Mouse (Mus musculus) liver, adult (tissue): ENCODE results near the gene Ube2d3.

Experiments used
- GATA4 ChIP-seq: IDR thresholded peaks from 2 replicates; pipeline ENCODE4 v1.6.1; 2014; ENCODE audit warnings: mild to moderate bottlenecking, low read length; ENCODE audit not compliant: insufficient replicate concordance

The Ube2d3 gene

DNA sequence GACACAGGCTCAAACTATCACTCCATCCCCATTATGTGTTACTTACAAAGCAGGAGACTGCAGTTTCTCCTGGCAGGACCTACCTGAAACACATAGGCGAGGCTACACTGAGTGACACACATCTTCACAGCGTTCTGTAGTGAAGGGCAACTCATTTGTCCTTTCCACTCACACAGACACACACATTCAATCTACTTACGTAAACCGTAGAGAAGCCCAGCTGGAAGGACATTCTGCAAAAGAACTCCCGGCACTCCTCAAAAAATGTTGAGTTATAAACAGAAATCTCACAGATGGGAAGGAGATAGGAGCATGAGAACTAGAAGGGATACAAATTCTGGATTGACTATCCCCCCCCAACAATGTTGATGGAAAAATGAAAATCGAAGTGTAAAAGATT lies 38.3 kb downstream of the Ube2d3 start:
- TF ChIP-seq GATA4: no peak

DNA sequence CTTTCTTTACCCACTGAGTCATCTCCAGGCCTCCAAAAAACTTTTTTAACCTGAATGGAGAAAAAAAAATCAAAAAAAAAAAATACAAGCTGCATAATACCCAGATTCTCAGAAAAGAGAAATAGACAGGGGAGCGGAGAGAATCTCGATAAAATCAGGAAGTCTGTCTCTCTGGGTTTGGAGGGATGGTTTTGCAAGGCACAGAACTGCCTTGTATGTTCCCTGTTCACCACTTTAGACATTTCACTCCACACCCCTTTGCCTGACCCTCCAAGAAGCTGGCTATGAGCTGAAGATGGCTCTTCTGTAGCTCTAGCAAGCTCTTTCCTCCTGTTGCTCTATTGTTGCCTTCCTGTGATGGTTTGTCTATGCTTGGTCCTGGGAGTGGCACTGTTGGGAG lies 39.0 kb downstream of the Ube2d3 start:
- no peak for TF ChIP-seq GATA4

- TF ChIP-seq GATA4: no peak
These were observed 42.8 kb downstream of the Ube2d3 start for GRCm38 (mm10) chr3:135480767-135481166.

DNA sequence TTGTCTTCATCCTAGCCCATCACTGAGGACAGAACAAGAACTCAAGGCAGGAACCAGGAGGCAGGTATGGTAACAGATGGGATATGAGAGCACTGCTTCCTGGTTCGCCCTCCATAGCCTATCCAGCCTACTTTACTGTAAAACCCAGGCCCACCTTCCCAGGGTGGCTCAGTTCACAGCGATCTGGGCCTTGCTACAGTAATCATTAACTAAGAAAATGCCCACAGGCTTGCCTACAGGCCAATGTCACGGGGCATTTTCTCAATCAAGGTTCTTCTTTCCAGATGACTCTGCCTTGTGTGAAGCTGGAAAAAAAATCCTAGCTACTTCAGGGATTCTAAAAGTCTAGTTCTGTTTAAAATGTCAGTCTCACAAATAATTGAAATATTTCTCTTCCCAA lies 43.7 kb downstream of the Ube2d3 start:
- no peak for TF ChIP-seq GATA4

DNA sequence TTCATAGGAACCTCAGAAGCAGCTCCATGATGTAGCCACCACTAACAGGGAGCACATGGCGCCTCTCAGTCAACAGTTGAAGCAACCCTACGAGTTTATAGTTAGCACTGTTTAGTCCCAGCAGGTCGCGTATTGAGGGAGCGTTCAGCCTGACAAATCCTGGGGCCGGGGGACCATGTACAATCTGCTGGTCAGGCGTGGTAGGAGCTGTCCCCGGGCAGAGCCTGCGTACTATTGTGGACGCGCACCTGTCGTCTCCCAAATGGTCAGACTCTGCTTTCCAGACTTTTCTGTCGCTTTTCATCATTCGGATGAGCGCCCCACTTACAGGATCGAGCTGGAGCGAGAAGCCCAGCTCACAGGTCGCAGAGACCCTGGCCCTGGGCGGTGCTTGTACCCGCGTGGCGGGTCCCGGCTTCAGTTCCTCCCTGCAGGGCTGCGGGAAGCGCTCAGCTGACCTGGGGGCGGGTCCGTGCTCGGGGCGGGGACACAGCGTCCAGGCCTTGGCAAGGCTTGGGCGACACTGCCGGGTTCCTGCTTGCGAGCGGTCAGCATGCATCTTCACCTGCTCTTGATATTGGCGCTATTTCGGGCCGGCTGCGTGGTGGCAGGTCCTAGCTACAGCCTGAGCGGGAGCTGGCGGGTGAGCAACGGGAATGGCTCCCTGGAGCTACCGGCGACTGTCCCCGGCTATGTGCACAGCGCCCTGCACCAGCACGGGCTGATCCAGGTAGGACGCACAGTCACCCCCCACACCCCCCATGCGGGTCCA lies 47.4 kb downstream of the Ube2d3 start, which contains the start of gene Manba:
Gene Manba (plus strand): TSS at position 484 of the 772 bp plus-strand sequence.
- no peak for TF ChIP-seq GATA4

GRCm38 (mm10) chr3:135485900-135486241 lies 47.9 kb downstream of the Ube2d3 start:
- no peak for TF ChIP-seq GATA4

- no peak for TF ChIP-seq GATA4
These were observed 48.4 kb downstream of the Ube2d3 start for GRCm38 (mm10) chr3:135486351-135486750.

- no peak for TF ChIP-seq GATA4
These were observed 49.9 kb downstream of the Ube2d3 start for GRCm38 (mm10) chr3:135487803-135488202.

DNA sequence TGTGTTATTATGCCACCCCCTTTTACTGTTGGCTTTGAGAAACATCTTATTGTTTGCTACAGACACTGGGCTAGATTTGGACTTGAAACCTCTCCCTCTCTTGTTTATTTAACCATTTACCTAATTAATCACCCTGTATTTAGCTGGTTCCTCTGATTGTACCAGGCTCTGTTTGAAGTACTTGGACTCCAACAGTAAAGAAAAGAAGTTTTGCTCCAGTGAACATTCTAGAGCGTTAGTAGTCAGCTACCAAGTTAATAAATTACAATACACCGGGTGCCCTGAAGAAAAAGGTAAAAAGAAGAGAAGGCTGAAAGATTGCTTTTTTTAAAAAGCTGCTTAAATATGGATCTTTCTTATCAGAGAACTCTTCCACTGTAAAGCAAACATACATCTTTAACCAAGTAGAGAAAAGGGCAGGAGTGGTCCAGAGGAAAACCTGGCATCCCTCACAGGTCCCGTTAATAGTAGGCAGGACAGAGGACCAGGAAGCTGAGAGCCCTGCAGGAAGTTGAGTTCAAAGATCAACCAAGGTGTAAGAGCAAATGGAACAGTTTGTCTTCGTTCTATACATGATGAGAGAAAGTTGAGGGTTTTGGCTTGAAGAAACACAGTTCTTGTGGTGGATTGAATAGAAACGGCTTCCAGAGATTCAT lies 52.0 kb downstream of the Ube2d3 start:
- no peak for TF ChIP-seq GATA4

DNA sequence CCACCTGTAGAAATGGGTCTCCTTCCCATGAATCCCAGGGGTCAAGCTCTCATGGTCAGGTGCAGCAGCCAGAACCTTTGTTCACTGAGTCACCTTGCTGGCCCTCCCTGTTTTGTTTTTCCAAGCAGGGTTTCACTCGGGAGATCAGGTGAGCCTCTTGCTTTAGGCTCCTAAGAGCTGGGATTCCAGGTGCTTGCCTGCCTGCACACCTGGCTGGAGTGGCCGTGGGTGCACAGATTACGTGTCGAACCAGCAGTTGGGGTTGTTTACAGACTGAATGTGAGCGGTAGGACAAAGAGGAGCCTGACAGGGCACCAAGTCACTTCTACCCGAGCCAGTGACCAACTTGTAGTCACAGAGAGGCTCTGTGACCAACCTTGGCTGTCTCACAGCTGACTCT lies 53.2 kb downstream of the Ube2d3 start:
- TF ChIP-seq GATA4: no peak

DNA sequence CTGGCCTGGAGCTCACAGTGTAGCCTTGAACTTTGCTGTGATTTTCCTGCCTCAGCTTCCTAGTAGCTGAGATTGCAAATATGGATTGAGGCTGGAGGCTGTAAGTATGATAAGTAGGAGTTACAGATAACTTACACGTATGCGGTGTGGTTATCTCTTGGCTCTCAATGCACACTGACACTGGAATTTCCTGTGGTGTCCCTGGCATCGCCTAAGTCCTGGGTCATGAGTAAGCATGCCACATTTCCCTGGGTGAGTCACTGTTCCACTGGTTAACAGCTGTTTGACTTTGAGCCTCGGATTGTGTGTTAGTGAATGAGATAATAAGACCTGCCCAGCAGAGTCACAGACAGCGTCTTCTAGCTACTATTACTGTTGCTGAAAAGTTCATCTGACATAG lies 60.9 kb downstream of the Ube2d3 start:
- TF ChIP-seq GATA4: peak; percentile 85; the same call in 1 of the 2 replicates

GRCm38 (mm10) chr3:135503160-135503559 lies 65.2 kb downstream of the Ube2d3 start:
- no peak for TF ChIP-seq GATA4

GRCm38 (mm10) chr3:135505369-135505909 lies 67.5 kb downstream of the Ube2d3 start:
- no peak for TF ChIP-seq GATA4

- TF ChIP-seq GATA4: no peak
These were observed 68.0 kb downstream of the Ube2d3 start for GRCm38 (mm10) chr3:135505916-135506482.

DNA sequence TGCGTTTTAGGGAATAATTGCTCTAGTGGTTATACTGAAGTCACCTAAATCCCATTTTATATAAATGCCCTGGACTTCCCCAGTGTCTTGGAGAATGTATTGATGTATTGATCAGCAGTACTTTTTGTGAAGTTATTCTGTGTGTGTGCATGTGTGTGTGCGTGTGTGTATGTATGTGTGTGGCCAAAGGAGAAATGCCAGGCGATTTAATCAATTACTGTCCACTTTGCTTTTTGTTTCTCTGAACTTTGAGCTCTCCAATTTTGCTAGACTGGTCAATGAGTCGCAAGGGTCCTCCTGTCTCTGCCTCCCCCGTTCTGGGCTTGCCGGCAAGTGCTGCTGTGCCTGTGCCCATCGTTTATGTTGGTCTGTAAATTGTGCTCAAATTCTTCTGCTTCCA lies 69.6 kb downstream of the Ube2d3 start:
- TF ChIP-seq GATA4: no peak

DNA sequence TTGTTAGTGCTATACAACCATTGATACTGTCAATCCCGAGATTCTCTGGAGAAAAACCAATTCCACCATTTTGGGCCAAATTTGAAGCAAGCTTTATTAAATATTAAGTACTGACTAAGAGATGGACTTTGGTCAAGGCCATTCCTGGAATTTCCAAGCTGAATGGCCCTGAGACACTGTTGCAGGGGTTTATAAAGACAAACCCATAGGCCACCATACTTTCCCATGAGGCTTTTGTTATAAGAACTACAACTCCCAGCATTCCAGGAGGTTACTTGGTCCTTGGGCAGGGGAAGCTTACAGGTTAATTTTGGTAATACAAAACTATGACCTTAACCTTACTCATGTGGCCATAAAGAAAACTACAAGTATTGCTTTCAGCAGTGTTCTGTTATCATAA lies 70.2 kb downstream of the Ube2d3 start:
- no peak for TF ChIP-seq GATA4
